Mouse (Mus musculus) A20 (cell line): ENCODE data around the gene Tfe3.
"Not testable (repeated sequence)": the region's sequence is repeated elsewhere in the genome, so short reads cannot be mapped to it uniquely, and the experiment has no call there.

ENCODE experiments used
- DNase-seq: peaks from one replicate; pipeline ENCODE4 v3.0.0-alpha.2; 2011; ENCODE audit warnings: low read depth, low spot score

Gene Tfe3

GRCm38 (mm10) chrX:7762137-7762920, at the start of gene Tfe3:
Tfe3 (plus strand) TSS chrX:7762560.
- DNase-seq = peak; percentile 90

GRCm38 (mm10) chrX:7713764-7714134, 48.6 kb upstream of the Tfe3 start:
- DNase-seq = not testable (repeated sequence)

- DNase-seq = peak; percentile 93
These were observed 48.0 kb upstream of the Tfe3 start, which contains the start of gene Wdr45 for GRCm38 (mm10) chrX:7714135-7714899. Wdr45 (plus strand) TSS chrX:7714333.

- DNase-seq = peak; percentile 48
These were observed 46.3 kb upstream of the Tfe3 start for GRCm38 (mm10) chrX:7716058-7716457.

GRCm38 (mm10) chrX:7721514-7722281, 40.7 kb upstream of the Tfe3 start, which contains the start of gene Gm45208:
Gm45208 (plus strand) TSS chrX:7722245.
- peak; percentile 88 for DNase-seq

GRCm38 (mm10) chrX:7722282-7722611, 40.1 kb upstream of the Tfe3 start:
- DNase-seq = no peak

GRCm38 (mm10) chrX:7722691-7723090, 39.7 kb upstream of the Tfe3 start:
- no peak for DNase-seq

- DNase-seq = no peak
These were observed 38.2 kb upstream of the Tfe3 start for GRCm38 (mm10) chrX:7724135-7724534.

GRCm38 (mm10) chrX:7725841-7726240, 36.5 kb upstream of the Tfe3 start:
- no peak for DNase-seq

- no peak for DNase-seq
These were observed 35.2 kb upstream of the Tfe3 start for GRCm38 (mm10) chrX:7727176-7727575.

GRCm38 (mm10) chrX:7728215-7728921, 34.0 kb upstream of the Tfe3 start, which contains the start of gene Praf2:
Praf2 (plus strand) TSS chrX:7728439.
- peak; percentile 90 for DNase-seq

- no peak for DNase-seq
These were observed 33.5 kb upstream of the Tfe3 start for GRCm38 (mm10) chrX:7728922-7729265.

- DNase-seq = peak; percentile 77
These were observed 28.7 kb upstream of the Tfe3 start for GRCm38 (mm10) chrX:7733571-7734156.

GRCm38 (mm10) chrX:7739336-7740081, 22.9 kb upstream of the Tfe3 start:
- DNase-seq = no peak

GRCm38 (mm10) chrX:7740082-7740819, 22.1 kb upstream of the Tfe3 start:
- no peak for DNase-seq

- no peak for DNase-seq
These were observed 21.3 kb upstream of the Tfe3 start for GRCm38 (mm10) chrX:7741103-7741502.

GRCm38 (mm10) chrX:7743470-7743869, 18.9 kb upstream of the Tfe3 start:
- peak; percentile 55 for DNase-seq

GRCm38 (mm10) chrX:7744940-7745339, 17.4 kb upstream of the Tfe3 start:
- DNase-seq = peak; percentile 78

GRCm38 (mm10) chrX:7745429-7745828, 16.9 kb upstream of the Tfe3 start:
- DNase-seq = no peak
